Mouse (Mus musculus) mesoderm, embryonic 11.5 days (tissue): ENCODE measurements around the gene Cep41.
A peak's percentile ranks its signal among the peaks of the same experiment; 100 is the strongest.

Experiments
- DNase-seq: peaks from one replicate; pipeline ENCODE4 v3.0.0-alpha.2; 2012; ENCODE audit warnings: low read depth, low spot score

The Cep41 gene

GRCm38 (mm10) chr6:30629989-30630388 lies 63.6 kb downstream of the Cep41 start:
- DNase-seq, result no peak

DNA sequence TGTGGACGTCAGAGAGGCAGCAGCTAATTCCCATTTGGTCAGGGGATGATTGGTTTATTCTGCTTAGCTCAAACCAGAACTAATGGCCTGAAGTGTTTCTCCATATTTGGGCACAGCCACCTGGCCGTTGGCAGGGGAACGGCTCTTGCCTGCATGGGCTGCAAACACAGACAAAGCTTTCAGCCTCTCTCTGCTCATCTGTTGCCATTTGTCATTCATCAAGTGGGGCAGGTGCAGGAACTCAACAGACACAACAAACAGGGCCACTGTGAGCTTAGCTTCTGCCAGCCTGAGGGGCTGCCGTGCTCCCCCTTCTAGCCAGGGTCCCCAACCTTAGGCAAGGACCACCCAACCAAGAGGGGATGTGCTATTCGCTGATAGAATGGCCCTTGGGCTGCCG lies 65.4 kb downstream of the Cep41 start:
- DNase-seq, result peak; percentile 75

- DNase-seq, result no peak
These were observed 68.8 kb downstream of the Cep41 start for GRCm38 (mm10) chr6:30624763-30625162.

DNA sequence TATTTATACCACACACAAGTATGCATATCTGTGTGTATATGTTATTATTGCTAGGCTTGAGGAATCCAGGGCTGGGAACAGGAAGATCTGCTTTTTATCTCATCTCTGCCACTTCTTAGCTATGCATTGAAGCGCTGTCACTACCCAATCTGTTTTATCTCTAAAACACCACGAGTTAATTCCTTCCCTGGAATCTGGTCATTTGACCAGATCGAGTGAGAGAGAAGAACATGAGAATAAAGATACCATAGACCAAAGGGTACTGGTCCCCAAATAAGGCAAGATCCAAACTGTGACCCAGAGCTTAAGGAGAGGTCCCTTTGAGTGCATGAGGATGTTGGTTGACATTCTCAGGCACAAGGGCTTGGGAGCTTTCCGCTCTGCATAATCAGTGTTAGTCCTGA lies 71.6 kb downstream of the Cep41 start:
- DNase-seq, result no peak

DNA sequence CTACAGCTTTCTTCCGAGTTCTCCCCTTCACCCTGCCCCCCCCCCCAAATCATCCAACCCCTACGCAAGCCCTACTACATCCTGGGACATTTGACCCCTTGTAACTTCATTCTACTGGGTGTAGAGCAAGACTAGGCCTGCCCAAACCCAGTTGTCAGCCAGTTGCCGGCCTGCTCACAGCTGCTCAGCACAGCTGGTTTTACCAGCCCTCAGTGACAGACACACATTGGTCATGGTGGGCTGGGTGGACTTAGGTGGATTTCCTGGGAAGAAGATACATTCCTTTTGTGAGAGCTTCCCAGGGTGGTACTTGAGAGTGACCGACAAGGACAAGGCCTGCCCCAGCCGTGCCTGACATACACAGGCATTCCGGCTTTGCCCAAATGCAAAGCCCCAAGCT lies 72.6 kb downstream of the Cep41 start:
- DNase-seq, result no peak

- no peak for DNase-seq
These were observed 73.0 kb downstream of the Cep41 start for GRCm38 (mm10) chr6:30620591-30620990.

GRCm38 (mm10) chr6:30619606-30620005 lies 73.9 kb downstream of the Cep41 start:
- DNase-seq, result no peak

- no peak for DNase-seq
These were observed 74.8 kb downstream of the Cep41 start for GRCm38 (mm10) chr6:30618735-30619134.

- peak; percentile 81 for DNase-seq
These were observed 75.5 kb downstream of the Cep41 start for GRCm38 (mm10) chr6:30617959-30618590.

- peak; percentile 90 for DNase-seq
These were observed 76.3 kb downstream of the Cep41 start for GRCm38 (mm10) chr6:30617020-30617958.

GRCm38 (mm10) chr6:30616491-30616941 lies 77.0 kb downstream of the Cep41 start:
- DNase-seq, result peak; percentile 79

DNA sequence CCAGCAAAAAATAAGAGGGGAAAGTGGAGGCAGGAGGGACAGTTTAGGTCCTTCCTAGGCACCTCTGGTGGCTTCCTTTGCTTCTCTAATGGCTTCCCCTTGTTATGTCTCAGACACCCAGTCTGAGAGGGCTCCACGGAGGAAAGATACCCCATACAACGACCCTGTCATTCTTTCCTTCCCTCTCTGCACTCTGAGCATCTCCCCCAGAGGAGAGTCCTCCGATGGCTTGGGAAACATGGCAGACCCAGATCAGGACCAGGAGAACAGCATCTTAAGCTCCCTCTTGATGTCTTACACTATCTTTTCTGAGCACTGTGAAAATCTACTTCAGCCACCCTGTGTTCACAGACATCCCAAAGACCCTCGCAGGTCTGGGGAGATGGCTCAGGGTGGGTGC lies 77.8 kb downstream of the Cep41 start:
- no peak for DNase-seq

GRCm38 (mm10) chr6:30614251-30614650 lies 79.3 kb downstream of the Cep41 start:
- DNase-seq, result no peak

DNA sequence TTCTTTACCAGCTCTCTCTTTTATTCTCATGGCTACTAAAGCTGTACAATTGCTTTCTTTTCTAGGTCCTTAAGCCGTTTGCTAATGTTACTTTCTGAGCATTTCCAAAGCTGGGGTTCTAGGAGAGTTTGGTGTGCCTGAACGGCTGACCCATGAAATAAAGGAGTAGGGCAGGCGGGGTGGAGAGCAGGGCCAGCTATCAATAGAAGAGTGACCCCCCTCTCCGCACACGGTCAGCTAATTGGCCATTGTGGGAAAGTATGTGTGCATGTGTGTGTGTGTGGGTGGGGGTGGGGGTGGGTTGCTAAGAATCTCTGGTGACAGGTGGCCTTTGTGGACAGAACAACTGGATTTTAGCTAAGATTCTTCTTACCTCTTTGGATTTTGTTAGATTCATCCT lies 82.3 kb downstream of the Cep41 start:
- DNase-seq, result no peak

GRCm38 (mm10) chr6:30610710-30611109 lies 82.8 kb downstream of the Cep41 start, which contains the start of gene Cpa5:
Gene Cpa5, plus strand, starts transcription at chr6:30611010.
- no peak for DNase-seq

DNA sequence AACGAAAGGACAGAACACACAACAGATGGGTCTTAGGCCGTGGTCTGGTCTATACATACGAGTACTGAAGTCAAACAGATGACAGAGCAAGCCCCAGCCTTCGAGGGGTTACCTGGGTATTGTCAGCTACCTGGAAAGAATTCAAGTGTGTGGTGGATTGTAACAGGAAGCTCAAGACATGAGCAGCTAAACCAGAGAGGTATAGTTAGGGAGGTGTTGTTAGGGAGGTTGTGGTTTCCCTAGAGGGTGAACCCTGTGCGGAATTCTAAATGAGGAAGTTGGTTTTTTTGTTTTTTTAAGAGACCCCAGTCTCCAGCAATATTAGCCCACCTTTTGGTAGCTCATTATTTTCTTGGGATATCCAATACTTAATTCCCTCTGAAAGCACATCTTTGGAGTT lies 87.9 kb downstream of the Cep41 start:
- DNase-seq, result no peak

- no peak for DNase-seq
These were observed 88.4 kb downstream of the Cep41 start for GRCm38 (mm10) chr6:30605111-30605510.

DNA sequence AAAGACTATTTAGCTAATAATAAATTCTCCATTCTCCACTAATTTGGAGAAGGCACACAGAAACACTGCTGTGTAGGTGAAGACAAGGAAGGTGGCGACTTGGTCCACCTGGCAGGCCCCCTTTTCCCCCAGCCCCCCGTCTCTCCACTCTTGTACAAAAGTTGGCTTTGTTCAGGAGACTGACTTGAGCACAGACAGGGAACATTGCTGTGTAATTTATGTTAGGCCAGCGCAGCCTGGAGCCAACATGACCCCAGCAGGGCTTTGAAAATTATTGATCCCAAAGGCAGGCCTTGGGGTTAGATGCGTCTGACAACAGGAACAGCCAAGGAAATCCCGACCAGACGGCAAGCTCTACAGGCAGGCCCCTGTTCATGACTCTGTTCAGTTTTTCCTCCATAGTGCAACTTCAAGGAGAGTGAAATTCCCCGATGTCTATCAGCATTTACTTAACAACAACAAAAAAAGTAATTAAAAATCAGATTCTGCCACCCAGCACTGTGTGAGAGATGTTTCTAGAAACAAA lies 89.1 kb downstream of the Cep41 start:
- DNase-seq, result peak; percentile 68
